Mouse (Mus musculus) kidney, adult 2 months (tissue): ENCODE data around the gene Abl1. TPM values are rescaled to one million over a fixed set of nuclear protein-coding genes. Genes with fewer than 3 reads are reported as not detected.

Experiments used
- DNase-seq: peaks from one replicate; pipeline ENCODE4 v3.0.0; 2021
- H3K27ac ChIP-seq: fragments of 200-500 bp; 2 replicates; pipeline ENCODE4 v1.5.1; 2012; ENCODE audit warnings: low read depth, low read length, control low read depth, inconsistent platforms; ENCODE audit not compliant: insufficient read depth
- H3K27me3 ChIP-seq: fragments of 200-500 bp; replicated peaks from 2 replicates; pipeline ENCODE4 v1.6.1; 2012; ENCODE audit warnings: mild to moderate bottlenecking, moderate library complexity, low read length, inconsistent platforms; ENCODE audit not compliant: control insufficient read depth, insufficient read depth
- H3K36me3 ChIP-seq: fragments of 200-500 bp; 2 replicates; pipeline ENCODE4 v1.6.1; 2012; ENCODE audit warnings: mild to moderate bottlenecking, moderate library complexity, low read length, inconsistent platforms; ENCODE audit not compliant: control insufficient read depth, insufficient read depth
- H3K4me1 ChIP-seq: fragments of 200-500 bp; 2 replicates; pipeline ENCODE4 v1.6.1; 2011; ENCODE audit warnings: low read length; ENCODE audit not compliant: control insufficient read depth, insufficient read depth
- H3K4me3 ChIP-seq: fragments of 200-500 bp; 2 replicates; pipeline ENCODE4 v1.5.1; 2011; ENCODE audit warnings: mild to moderate bottlenecking, low read depth, low read length, control low read depth; ENCODE audit not compliant: insufficient read depth
- CTCF ChIP-seq: fragments of 200-500 bp; conservative IDR thresholded peaks from 2 replicates; pipeline ENCODE4 v1.5.1; 2011; ENCODE audit warnings: low read depth, mild to moderate bottlenecking, control low read depth, low read length, moderate library complexity, mixed read lengths; ENCODE audit not compliant: insufficient read depth, insufficient read length
- POLR2A ChIP-seq: fragments of 200-500 bp; IDR thresholded peaks from one replicate; pipeline ENCODE4 v1.6.1; 2011; ENCODE audit warnings: low read depth, low read length, control low read depth
- WGBS: fragments of 180-500 bp; shearing (Covaris S2); methylation state at CpG from one replicate; pipeline ENCODE4 v1.1.7; 2018; 5-methylcytosine and 5-hydroxymethylcytosine counted together
- polyA plus RNA-seq: library from polyadenylated mRNA; depleted of rRNA; stranded (reverse); fragments of >200 nt; gene quantifications from 2 replicates; pipeline ENCODE4 v1.2.3, GENCODE M21; 2012

The Abl1 gene
- polyA plus RNA-seq, 1 experiment, result 30.5 TPM

GRCm38 (mm10) chr2:31641929-31642328, 46.2 kb upstream of the Abl1 start:
- Histone ChIP-seq H3K27me3 (peaks cover 4% of the 10 kb centered on the region), H3K36me3 (no peaks in the 10 kb centered on the region), H3K27ac (no peak overlapping the region), H3K4me1 (no peaks in the 10 kb centered on the region), H3K4me3 (no peak overlapping the region)
- DNase-seq, result no peak
- 4% methylated on average over 18 of the region's 18 CpGs for WGBS
- TF ChIP-seq CTCF, result no peak
- TF ChIP-seq POLR2A, result no peak

GRCm38 (mm10) chr2:31653971-31654853, 34.0 kb upstream of the Abl1 start:
- H3K27ac ChIP-seq, result no peak overlapping the region
- WGBS, result 1% methylated on average over 100 of the region's 109 CpGs
- H3K4me1 ChIP-seq, result no peaks in the 10 kb centered on the region
- H3K4me3 ChIP-seq, result peak overlapping the region; percentile 39; the same call in 1 of the 2 replicates
- no peak for DNase-seq
- no peaks in the 10 kb centered on the region for H3K36me3 ChIP-seq
- TF ChIP-seq POLR2A (no peak), CTCF (no peak)
- 0 out of 2 replicates have a peak, but pooled peaks cover 1% of the 10 kb centered on the region for H3K27me3 ChIP-seq

DNA sequence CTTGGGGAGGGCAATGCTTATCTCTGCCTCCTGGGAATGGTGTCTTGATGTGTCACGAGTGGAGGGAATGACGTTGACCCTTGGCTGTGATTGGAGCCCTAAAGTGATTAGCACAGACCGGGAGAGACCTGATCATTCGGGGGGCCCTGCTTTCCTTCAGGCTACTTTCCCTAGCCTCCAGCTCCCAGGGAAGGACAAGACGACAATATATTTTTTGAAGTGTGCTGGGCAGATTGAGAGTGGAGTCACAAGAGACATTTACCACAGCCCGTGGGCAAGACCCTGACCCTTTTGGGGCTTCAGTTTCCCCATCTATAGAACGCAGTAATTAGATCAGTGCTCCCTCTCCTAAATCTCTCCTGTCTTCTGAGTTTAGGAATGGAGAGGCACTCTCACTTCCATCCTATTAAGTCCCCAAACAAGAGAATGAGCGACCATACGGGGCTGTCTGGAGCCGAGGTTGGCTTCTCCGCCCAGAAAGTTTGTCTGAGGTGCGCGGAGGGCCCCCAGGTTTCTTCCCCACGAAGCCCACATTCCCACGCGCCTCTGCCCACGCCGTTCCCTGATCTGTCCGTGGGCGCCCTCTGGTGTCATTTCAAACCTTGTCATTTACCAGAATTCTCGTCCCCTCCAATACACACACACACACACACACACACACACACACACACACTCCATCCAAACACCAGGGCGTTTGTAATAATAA, 33.2 kb upstream of the Abl1 start:
- TF ChIP-seq POLR2A (no peak), CTCF (peak; percentile 51)
- Histone ChIP-seq H3K27me3 (0 out of 2 replicates have a peak, but pooled peaks cover 1% of the 10 kb centered on the region), H3K4me3 (no peak overlapping the region), H3K36me3 (no peaks in the 10 kb centered on the region), H3K4me1 (no peaks in the 10 kb centered on the region), H3K27ac (no peak overlapping the region)
- 6% methylated on average over 22 of the region's 22 CpGs for WGBS
- peak; percentile 49 for DNase-seq

DNA sequence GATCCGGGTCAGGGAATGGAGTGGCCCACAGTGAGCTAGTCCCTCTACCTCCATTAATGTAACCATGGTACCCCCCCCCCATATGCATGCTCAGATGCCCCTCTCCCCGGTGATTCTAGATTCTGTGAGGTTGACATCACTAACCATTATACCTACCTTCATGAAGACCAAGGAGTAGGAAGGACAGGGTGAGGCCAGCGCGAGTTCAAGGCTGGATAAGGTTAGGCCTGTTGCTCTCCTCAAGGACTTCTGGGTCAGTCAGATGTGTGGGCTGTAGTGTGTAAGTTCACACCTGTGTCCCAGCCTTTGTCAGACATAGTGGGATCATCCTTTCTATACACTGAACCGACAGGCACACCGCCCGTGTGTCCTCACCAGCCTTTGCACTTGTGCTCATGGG, 31.8 kb upstream of the Abl1 start:
- H3K36me3 ChIP-seq, result no peaks in the 10 kb centered on the region
- no peaks in the 10 kb centered on the region for H3K4me1 ChIP-seq
- no peak overlapping the region for H3K27ac ChIP-seq
- TF ChIP-seq CTCF (no peak), POLR2A (no peak)
- no peak for DNase-seq
- 0 out of 2 replicates have a peak, but pooled peaks cover 1% of the 10 kb centered on the region for H3K27me3 ChIP-seq
- WGBS, result 80% methylated on average over 7 of the region's 7 CpGs
- H3K4me3 ChIP-seq, result no peak overlapping the region

DNA sequence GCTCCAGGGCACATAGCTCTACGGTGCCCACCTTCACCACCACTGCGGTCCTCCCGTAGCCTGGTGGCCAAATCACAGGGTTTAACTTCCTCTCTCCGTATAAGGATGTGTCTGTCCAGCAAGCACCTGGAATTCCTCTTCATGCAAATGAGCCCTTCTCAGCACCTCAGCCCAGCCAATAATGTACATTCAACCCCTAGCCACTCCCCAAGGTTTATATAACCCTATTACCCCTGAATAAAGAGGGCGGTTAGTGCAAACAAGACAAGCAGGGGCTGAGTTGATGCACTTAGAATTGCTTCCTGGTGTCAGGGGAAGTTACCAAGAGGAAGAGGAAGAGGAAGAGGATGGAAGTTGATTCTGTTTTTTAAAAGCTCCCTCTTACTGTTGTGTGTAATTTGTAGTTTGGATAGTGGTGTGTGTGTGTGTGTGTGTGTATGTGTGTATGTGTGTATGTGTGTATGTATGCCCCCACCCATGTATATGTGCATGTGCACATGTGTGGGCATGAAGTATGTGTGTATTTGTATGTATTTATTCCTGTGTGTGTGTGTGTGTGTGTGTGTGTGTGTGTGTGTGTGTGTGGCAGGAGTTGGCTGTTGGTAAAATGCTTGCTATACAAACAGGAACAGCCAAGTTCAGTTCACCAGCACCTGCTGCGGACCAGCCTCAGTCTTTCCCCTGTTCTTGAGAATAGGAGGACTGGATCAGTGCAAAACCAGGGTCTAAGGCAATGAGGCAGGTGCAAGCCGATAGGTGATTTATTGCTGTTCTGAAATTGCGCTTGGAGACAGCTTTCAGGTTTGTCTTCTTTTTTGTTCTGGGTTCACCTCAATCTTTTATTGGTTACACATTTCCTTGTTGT, 25.0 kb upstream of the Abl1 start:
- no peak overlapping the region for H3K27ac ChIP-seq
- H3K4me1 ChIP-seq, result peaks cover 3% of the 10 kb centered on the region; the same call in 1 of the 2 replicates
- H3K36me3 ChIP-seq, result no peaks in the 10 kb centered on the region
- peak; percentile 21 for DNase-seq
- no peaks in the 10 kb centered on the region for H3K27me3 ChIP-seq
- WGBS, result 30% methylated on average over 8 of the region's 8 CpGs
- TF ChIP-seq POLR2A (no peak), CTCF (no peak)
- H3K4me3 ChIP-seq, result no peak overlapping the region

DNA sequence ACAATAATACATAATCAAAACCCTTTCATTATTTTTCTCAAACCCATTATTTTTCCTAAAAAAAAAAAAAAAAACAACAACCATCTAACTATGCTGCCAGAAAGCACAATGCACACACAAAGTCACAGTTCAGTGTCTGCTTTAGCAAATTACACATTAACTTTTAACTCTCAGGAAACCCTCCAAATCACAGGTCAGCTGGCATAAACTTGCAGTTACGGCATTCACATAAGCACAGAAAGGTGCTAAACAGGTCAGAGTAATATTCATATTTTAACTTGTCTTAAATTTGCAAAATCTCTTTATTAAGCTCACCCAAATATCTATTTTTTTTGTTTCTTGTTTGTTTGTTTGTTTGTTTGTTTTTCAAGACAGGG, 24.4 kb upstream of the Abl1 start:
- TF ChIP-seq CTCF (no peak), POLR2A (no peak)
- peak; percentile 73 for DNase-seq
- H3K4me1 ChIP-seq, result peaks cover 3% of the 10 kb centered on the region; the same call in 1 of the 2 replicates
- WGBS, result 31% methylated on average over 1 of the region's 1 CpGs
- no peak overlapping the region for H3K4me3 ChIP-seq
- H3K36me3 ChIP-seq, result no peaks in the 10 kb centered on the region
- H3K27ac ChIP-seq, result no peak overlapping the region
- no peaks in the 10 kb centered on the region for H3K27me3 ChIP-seq
